Mouse (Mus musculus): ENCODE measurements around the gene Acaca. TPM values are rescaled to one million over a fixed set of nuclear protein-coding genes. Genes with fewer than 3 reads are reported as not detected.

Acaca gene
- polyA plus RNA-seq, 1 experiment from 2014 or later = 21.8 TPM

DNA sequence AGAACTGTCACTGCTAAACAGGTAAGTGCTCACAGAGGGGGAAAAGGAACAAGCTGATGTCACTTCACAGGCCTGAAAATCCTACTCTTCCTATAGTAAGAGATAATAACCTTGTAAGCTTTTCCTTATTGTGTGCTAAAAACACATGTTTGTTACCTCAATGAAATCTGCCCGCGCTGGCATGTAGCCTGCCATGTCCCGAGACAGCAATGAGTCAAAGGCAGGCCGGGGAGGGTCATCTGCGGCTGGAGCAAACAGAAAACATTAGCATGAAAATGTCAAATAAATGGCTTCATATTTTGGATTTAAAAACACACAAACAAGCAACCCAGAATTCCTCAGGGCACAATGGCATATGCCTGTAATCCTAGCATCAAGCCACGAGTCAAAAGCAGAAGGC lies 25.4 kb upstream of the Acaca start:
- Histone ChIP-seq H3K27me3 (ENCODE audit: control insufficient read depth, insufficient read depth, low read length) (no peaks in the 10 kb centered on the region), H3K4me1 (ENCODE audit: control insufficient read depth, insufficient read depth, low read length) (no peaks in the 10 kb centered on the region), H3K36me3 (ENCODE audit: control insufficient read depth, insufficient read depth, low read length) (peaks cover 7% of the 10 kb centered on the region), H3K9ac (ENCODE audit: low read length) (no peak overlapping the region), H3K4me3 (ENCODE audit: low read depth, low read length) (no peak overlapping the region), H3K27ac (replicated peaks; ENCODE audit: low read depth, low read length) (no peak overlapping the region), H3K4me2 (ENCODE audit: low read depth, severe bottlenecking) (no peak overlapping the region), H3K9me3 (ENCODE audit: control insufficient read depth, low read length) (no peaks in the 10 kb centered on the region)
- WGBS = 88% methylated on average over 6 of the region's 6 CpGs
- DNase-seq (ENCODE audit: low spot score) (no peak), ATAC-seq (ENCODE audit: insufficient number of reproducible peaks, low FRiP score, low TSS enrichment, low read depth) (no peak)

DNA sequence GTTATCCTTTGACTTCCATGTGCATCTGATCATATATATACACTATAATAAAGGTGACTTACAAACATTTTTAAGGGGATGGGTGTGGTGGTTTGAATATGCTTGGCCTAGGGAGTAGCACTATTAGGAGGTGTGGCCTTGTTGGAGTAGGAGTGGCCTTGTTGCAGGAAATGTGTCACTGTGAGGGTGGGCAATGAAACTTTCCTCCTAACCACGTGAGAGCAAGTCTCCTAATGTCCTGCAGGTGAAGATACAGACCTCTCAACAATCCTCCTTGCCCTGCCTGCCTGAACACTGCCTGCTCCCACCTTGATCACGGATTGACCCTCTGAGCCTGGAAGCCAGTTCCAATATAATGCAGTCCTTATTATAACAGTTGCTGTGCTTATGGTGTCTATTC lies 22.3 kb upstream of the Acaca start:
- 69% methylated on average over 2 of the region's 2 CpGs for WGBS
- Histone ChIP-seq H3K4me1 (ENCODE audit: control insufficient read depth, insufficient read depth, low read length) (no peaks in the 10 kb centered on the region), H3K9ac (ENCODE audit: low read length) (no peak overlapping the region), H3K9me3 (ENCODE audit: control insufficient read depth, low read length) (no peaks in the 10 kb centered on the region), H3K4me2 (ENCODE audit: low read depth, severe bottlenecking) (no peak overlapping the region), H3K27me3 (ENCODE audit: control insufficient read depth, insufficient read depth, low read length) (no peaks in the 10 kb centered on the region), H3K4me3 (ENCODE audit: low read depth, low read length) (no peak overlapping the region), H3K36me3 (ENCODE audit: control insufficient read depth, insufficient read depth, low read length) (peaks cover 4% of the 10 kb centered on the region; the same call in 1 of the 2 replicates), H3K27ac (replicated peaks; ENCODE audit: low read depth, low read length) (no peak overlapping the region)
- no peak for ATAC-seq (ENCODE audit: insufficient number of reproducible peaks, low FRiP score, low TSS enrichment, low read depth)
- no peak for DNase-seq (ENCODE audit: low spot score)

GRCm38 (mm10) chr11:84113623-84114022 lies 15.8 kb upstream of the Acaca start:
- no peak overlapping the region for H3K27ac ChIP-seq (replicated peaks; ENCODE audit: low read depth, low read length)
- H3K4me3 ChIP-seq (ENCODE audit: low read depth, low read length) = no peak overlapping the region
- WGBS = 93% methylated on average over 5 of the region's 5 CpGs
- DNase-seq (ENCODE audit: low spot score) = no peak
- no peaks in the 10 kb centered on the region for H3K27me3 ChIP-seq (ENCODE audit: control insufficient read depth, insufficient read depth, low read length)
- no peak overlapping the region for H3K4me2 ChIP-seq (ENCODE audit: low read depth, severe bottlenecking)
- ATAC-seq (ENCODE audit: insufficient number of reproducible peaks, low FRiP score, low TSS enrichment, low read depth) = no peak
- no peaks in the 10 kb centered on the region for H3K9me3 ChIP-seq (ENCODE audit: control insufficient read depth, low read length)
- no peaks in the 10 kb centered on the region for H3K4me1 ChIP-seq (ENCODE audit: control insufficient read depth, insufficient read depth, low read length)
- no peak overlapping the region for H3K9ac ChIP-seq (ENCODE audit: low read length)
- H3K36me3 ChIP-seq (ENCODE audit: control insufficient read depth, insufficient read depth, low read length) = peaks cover 5% of the 10 kb centered on the region; the same call in 1 of the 2 replicates

DNA sequence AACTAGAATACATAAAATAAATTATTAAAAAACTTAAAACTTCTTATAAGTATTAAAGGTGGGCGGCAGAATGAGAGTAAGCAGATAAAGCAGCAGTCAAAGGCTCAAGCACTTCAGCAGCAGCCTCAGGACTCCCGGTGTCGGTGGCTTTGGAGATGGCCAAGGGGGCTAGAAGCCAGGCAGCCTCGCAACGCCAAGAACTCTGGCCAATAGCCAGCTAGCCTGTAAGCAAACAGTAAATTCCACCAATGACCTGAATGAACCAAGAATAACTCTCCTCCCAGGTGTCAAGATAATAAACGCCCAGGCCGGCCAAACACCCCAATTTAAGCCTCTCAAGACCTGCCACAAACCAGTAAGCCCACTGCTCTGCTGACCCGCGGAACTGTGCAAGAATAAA lies 13.8 kb upstream of the Acaca start:
- H3K27me3 ChIP-seq (ENCODE audit: control insufficient read depth, insufficient read depth, low read length) = no peaks in the 10 kb centered on the region
- DNase-seq (ENCODE audit: low spot score) (no peak), ATAC-seq (ENCODE audit: insufficient number of reproducible peaks, low FRiP score, low TSS enrichment, low read depth) (no peak)
- H3K36me3 ChIP-seq (ENCODE audit: control insufficient read depth, insufficient read depth, low read length) = peaks cover 10% of the 10 kb centered on the region; the same call in 1 of the 2 replicates
- H3K4me3 ChIP-seq (ENCODE audit: low read depth, low read length) = no peak overlapping the region
- H3K9me3 ChIP-seq (ENCODE audit: control insufficient read depth, low read length) = no peaks in the 10 kb centered on the region
- no peaks in the 10 kb centered on the region for H3K4me1 ChIP-seq (ENCODE audit: control insufficient read depth, insufficient read depth, low read length)
- 80% methylated on average over 9 of the region's 9 CpGs for WGBS
- H3K4me2 ChIP-seq (ENCODE audit: low read depth, severe bottlenecking) = no peak overlapping the region
- no peak overlapping the region for H3K27ac ChIP-seq (replicated peaks; ENCODE audit: low read depth, low read length)
- H3K9ac ChIP-seq (ENCODE audit: low read length) = no peak overlapping the region

DNA sequence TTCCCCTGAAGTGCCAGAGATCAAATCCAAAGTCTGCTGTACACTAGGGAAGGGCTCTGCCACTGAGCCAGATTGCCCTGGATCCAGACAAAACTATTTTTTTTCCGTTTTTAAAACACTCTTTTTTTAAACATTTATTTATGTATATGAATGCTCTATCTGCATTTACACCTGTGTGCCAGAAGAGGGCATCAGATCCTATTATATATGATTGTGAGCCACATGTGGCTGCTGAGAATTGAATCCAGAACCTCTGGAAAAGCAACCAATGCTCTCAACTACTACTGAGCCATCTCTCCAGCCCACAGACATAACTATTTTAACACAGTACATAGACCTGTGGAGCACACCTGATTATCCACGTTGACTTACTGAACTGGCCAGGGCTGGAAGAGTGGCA lies 13.3 kb upstream of the Acaca start:
- Histone ChIP-seq H3K4me3 (ENCODE audit: low read depth, low read length) (no peak overlapping the region), H3K36me3 (ENCODE audit: control insufficient read depth, insufficient read depth, low read length) (peaks cover 14% of the 10 kb centered on the region; the same call in 1 of the 2 replicates), H3K9me3 (ENCODE audit: control insufficient read depth, low read length) (no peaks in the 10 kb centered on the region), H3K27ac (replicated peaks; ENCODE audit: low read depth, low read length) (no peak overlapping the region), H3K9ac (ENCODE audit: low read length) (no peak overlapping the region), H3K27me3 (ENCODE audit: control insufficient read depth, insufficient read depth, low read length) (no peaks in the 10 kb centered on the region), H3K4me1 (ENCODE audit: control insufficient read depth, insufficient read depth, low read length) (no peaks in the 10 kb centered on the region), H3K4me2 (ENCODE audit: low read depth, severe bottlenecking) (no peak overlapping the region)
- DNase-seq (ENCODE audit: low spot score) = no peak
- WGBS = 69% methylated on average over 2 of the region's 2 CpGs
- ATAC-seq (ENCODE audit: insufficient number of reproducible peaks, low FRiP score, low TSS enrichment, low read depth) = no peak

- Histone ChIP-seq H3K36me3 (ENCODE audit: control insufficient read depth, insufficient read depth, low read length) (peaks cover 16% of the 10 kb centered on the region; the same call in 1 of the 2 replicates), H3K4me2 (ENCODE audit: low read depth, severe bottlenecking) (no peak overlapping the region), H3K27me3 (ENCODE audit: control insufficient read depth, insufficient read depth, low read length) (no peaks in the 10 kb centered on the region), H3K27ac (replicated peaks; ENCODE audit: low read depth, low read length) (no peak overlapping the region), H3K4me3 (ENCODE audit: low read depth, low read length) (no peak overlapping the region), H3K9me3 (ENCODE audit: control insufficient read depth, low read length) (no peaks in the 10 kb centered on the region), H3K9ac (ENCODE audit: low read length) (no peak overlapping the region), H3K4me1 (ENCODE audit: control insufficient read depth, insufficient read depth, low read length) (no peaks in the 10 kb centered on the region)
- 79% methylated on average over 4 of the region's 4 CpGs for WGBS
- no peak for DNase-seq (ENCODE audit: low spot score)
- ATAC-seq (ENCODE audit: insufficient number of reproducible peaks, low FRiP score, low TSS enrichment, low read depth) = no peak
Measured at GRCm38 (mm10) chr11:84117431-84117830, 12.0 kb upstream of the Acaca start.

DNA sequence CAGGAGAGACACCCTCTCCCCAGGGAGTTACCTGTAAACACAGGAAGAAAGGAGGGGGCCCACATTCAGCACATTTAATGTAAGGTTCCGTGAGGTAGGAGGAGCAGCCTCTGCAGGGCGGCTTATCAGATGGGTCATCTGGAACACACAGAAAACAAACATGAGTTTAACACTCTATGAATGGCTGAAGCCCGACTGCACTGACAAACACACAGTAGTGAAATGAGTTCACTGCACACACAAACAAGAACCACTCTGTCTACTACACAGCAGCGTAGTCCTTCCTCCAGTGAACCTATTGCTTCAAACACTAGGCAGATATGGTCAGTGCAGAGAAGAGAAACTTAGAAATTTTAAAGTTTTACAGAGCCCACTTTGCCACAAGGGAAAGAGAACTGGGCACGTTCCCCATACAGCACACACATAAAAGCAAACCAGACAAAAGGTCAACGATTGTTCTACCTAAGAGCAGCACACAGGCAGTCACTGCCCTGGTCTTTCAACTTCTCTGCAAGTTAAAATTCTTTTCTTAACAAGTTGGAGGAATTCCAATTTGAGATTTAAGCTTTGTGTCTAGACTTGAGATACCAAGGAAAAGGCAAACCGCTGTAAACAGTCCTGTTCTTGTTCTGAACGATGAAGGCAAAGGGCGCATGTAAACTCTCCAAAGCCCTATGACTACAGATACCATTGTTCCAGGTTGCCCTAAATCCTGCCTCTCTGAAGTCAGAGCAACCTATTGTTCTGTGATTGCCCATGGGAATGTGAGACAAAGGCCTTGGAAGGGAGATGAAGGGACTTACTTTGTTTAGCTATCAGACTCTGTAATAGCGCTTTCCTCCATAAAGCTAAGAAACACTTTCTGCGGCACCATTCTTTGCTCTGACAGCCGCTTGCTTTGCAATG lies 8.2 kb upstream of the Acaca start:
- ATAC-seq (ENCODE audit: insufficient number of reproducible peaks, low FRiP score, low TSS enrichment, low read depth) (no peak), DNase-seq (ENCODE audit: low spot score) (no peak)
- Histone ChIP-seq H3K27me3 (ENCODE audit: control insufficient read depth, insufficient read depth, low read length) (no peaks in the 10 kb centered on the region), H3K4me2 (ENCODE audit: low read depth, severe bottlenecking) (no peak overlapping the region), H3K4me3 (ENCODE audit: low read depth, low read length) (no peak overlapping the region), H3K27ac (replicated peaks; ENCODE audit: low read depth, low read length) (no peak overlapping the region), H3K4me1 (ENCODE audit: control insufficient read depth, insufficient read depth, low read length) (no peaks in the 10 kb centered on the region), H3K36me3 (ENCODE audit: control insufficient read depth, insufficient read depth, low read length) (peaks cover 17% of the 10 kb centered on the region; the same call in 1 of the 2 replicates), H3K9ac (ENCODE audit: low read length) (no peak overlapping the region), H3K9me3 (ENCODE audit: control insufficient read depth, low read length) (no peaks in the 10 kb centered on the region)
- WGBS = 92% methylated on average over 12 of the region's 12 CpGs

GRCm38 (mm10) chr11:84127977-84128376 lies 1.5 kb upstream of the Acaca start:
- Histone ChIP-seq H3K4me1 (ENCODE audit: control insufficient read depth, insufficient read depth, low read length) (no peaks in the 10 kb centered on the region), H3K27me3 (ENCODE audit: control insufficient read depth, insufficient read depth, low read length) (no peaks in the 10 kb centered on the region), H3K27ac (replicated peaks; ENCODE audit: low read depth, low read length) (no peak overlapping the region), H3K9me3 (ENCODE audit: control insufficient read depth, low read length) (no peaks in the 10 kb centered on the region), H3K9ac (ENCODE audit: low read length) (no peak overlapping the region), H3K4me3 (ENCODE audit: low read depth, low read length) (no peak overlapping the region), H3K36me3 (ENCODE audit: control insufficient read depth, insufficient read depth, low read length) (peaks cover 5% of the 10 kb centered on the region; the same call in 1 of the 2 replicates), H3K4me2 (ENCODE audit: low read depth, severe bottlenecking) (no peak overlapping the region)
- ATAC-seq (ENCODE audit: insufficient number of reproducible peaks, low FRiP score, low TSS enrichment, low read depth) (no peak), DNase-seq (ENCODE audit: low spot score) (no peak)
- WGBS = 87% methylated on average over 4 of the region's 4 CpGs

All from limb, embryonic 11.5 days (tissue).